Mouse (Mus musculus) liver, postnatal 0 days (tissue): ENCODE results near the gene Tead3.

Source experiments
- CTCF ChIP-seq: sonication (generic); IDR thresholded peaks from 2 replicates; pipeline ENCODE4 v1.5.1; 2016; ENCODE audit warnings: antibody characterized with exemption, low read depth
- EP300 ChIP-seq: IDR thresholded peaks from 2 replicates; pipeline ENCODE4 v1.6.1; 2016; ENCODE audit warnings: antibody characterized with exemption, low read depth, mild to moderate bottlenecking

DNA sequence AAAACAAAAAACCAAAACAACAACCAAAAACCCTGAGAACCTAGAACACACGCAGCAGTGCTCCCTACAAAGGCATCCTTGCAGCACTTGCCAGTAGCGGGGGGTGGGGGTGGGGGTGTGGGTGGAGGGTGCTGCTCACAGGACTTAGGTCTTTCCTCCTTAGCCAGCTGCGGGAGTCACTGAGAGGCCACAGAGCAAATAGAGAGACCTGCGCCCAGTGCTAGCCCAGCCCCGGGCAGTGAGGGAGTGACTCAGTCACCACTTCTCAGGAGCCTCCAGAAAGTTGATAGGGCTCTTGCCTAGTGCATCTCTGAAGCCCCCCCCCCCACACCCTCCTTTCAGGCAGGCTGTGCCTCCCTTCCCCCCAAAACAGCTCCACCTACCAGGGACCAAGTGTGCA is 18.4 kb upstream of the Tead3 start:
- TF ChIP-seq CTCF = no peak
- no peak for TF ChIP-seq EP300
